ENCODE assay signal across 9 mouse cellular contexts in genomic region chr11:88117356-88118090, GRCm38 (mm10). TPM values are rescaled to one million over a fixed set of nuclear protein-coding genes. Genes with fewer than 3 reads are reported as not detected.
DNase-seq lines count a peak whose midpoint lies in the region; ATAC-seq and TF ChIP-seq lines count a peak whose summit lies in the region.
"Had no signal": no experiment of that assay in that cellular context is flagged by ENCODE, and none has a peak within 500 bp of the region (broad histone marks: within the 10 kb centered on the region; RNA-seq: fewer than 3 reads in every experiment).

No protein-coding gene starts in this region.

- no peak overlapping the region for H3ac ChIP-seq in myocyte (ENCODE audit: control insufficient read depth, insufficient read length)

- intact Hi-C loops in heart, postnatal 10 days (cut with DNase I): loop anchor here (1.0 kb wide), 1 partner anchor 44 kb away; no protein-coding TSS in a partner anchor

- no peak overlapping the region for H3K9ac ChIP-seq in embryonic facial prominence, embryonic 11.5 days (replicated peaks; ENCODE audit: low read length)
- H3K9ac ChIP-seq: liver, embryonic 14.5 days had no signal

- no peaks in the 10 kb centered on the region for H3K27me3 ChIP-seq in embryonic facial prominence, embryonic 11.5 days (ENCODE audit: control insufficient read depth, insufficient read depth, low read length)
- no peaks in the 10 kb centered on the region for H3K27me3 ChIP-seq in myocyte (ENCODE audit: control insufficient read depth, insufficient read depth, insufficient read length)

- peaks cover 29% of the 10 kb centered on the region for H3K79me2 ChIP-seq in myocyte (ENCODE audit: control insufficient read depth, insufficient read depth)

- DNase-seq in 3134 (ENCODE audit: extremely low read depth, insufficient read length, low spot score): peak; percentile 39
- DNase-seq in embryonic facial prominence, embryonic 11.5 days (ENCODE audit: low spot score): no peak
- DNase-seq in heart, postnatal 10 days: peak; percentile 71 to 73
- DNase-seq in kidney, postnatal 25 days: peak; percentile 45 to 72
- no peak for DNase-seq in cerebellum, postnatal 4 days (ENCODE audit: low spot score in 2 of 2)
- DNase-seq in thymus, adult 18-20 months: no peak
- DNase-seq in left cerebral cortex, adult 9 months (ENCODE audit: low spot score in 2 of 2): no peak

- H3K4me2 ChIP-seq in embryonic facial prominence, embryonic 11.5 days (ENCODE audit: low read depth, low read length): no peak overlapping the region
- peak overlapping the region; percentile 98 for H3K4me2 ChIP-seq in myocyte (ENCODE audit: low read depth)

- WGBS in embryonic facial prominence, embryonic 11.5 days: 54% methylated on average over 10 of the region's 10 CpGs

- peak overlapping the region; percentile 81 for H3K27ac ChIP-seq in embryonic facial prominence, embryonic 11.5 days (replicated peaks; ENCODE audit: low read depth, low read length)
- H3K27ac ChIP-seq: liver, embryonic 14.5 days had no signal

- no peak for TF ChIP-seq POLR2A in myocyte (IDR thresholded peaks at IDR 0.05; ENCODE audit: insufficient read length, low read depth)

- no peak for ATAC-seq in embryonic facial prominence, embryonic 11.5 days (replicated peaks; ENCODE audit: insufficient number of reproducible peaks, low FRiP score, low TSS enrichment, low read depth)

- no peak overlapping the region for H3K4me3 ChIP-seq in embryonic facial prominence, embryonic 11.5 days (ENCODE audit: low read depth, low read length)
- H3K4me3 ChIP-seq in myocyte: peak overlapping the region; percentile 11

- no peaks in the 10 kb centered on the region for H3K9me3 ChIP-seq in embryonic facial prominence, embryonic 11.5 days (replicated peaks; ENCODE audit: control insufficient read depth, low read length)

- H3K36me3 ChIP-seq in embryonic facial prominence, embryonic 11.5 days (replicated peaks; ENCODE audit: control insufficient read depth, insufficient read depth, low read depth, low read length): no peaks in the 10 kb centered on the region
- H3K36me3 ChIP-seq in myocyte (ENCODE audit: control insufficient read depth, insufficient read depth): no peaks in the 10 kb centered on the region

- peaks cover 12% of the 10 kb centered on the region for H3K4me1 ChIP-seq in embryonic facial prominence, embryonic 11.5 days (ENCODE audit: control insufficient read depth, insufficient read depth, low read length)

TF ChIP-seq in myocyte, 11 proteins besides CTCF, POLR2A, EP300 and RAD21:
- TF ChIP-seq USF1 (IDR thresholded peaks at IDR 0.05; ENCODE audit: low read depth) (no peak), TCF3 (IDR thresholded peaks at IDR 0.05; ENCODE audit: insufficient read length, low read depth) (peak; percentile 22), REST (IDR thresholded peaks at IDR 0.05; ENCODE audit: insufficient read depth, insufficient read length) (no peak), SRF (IDR thresholded peaks at IDR 0.05; ENCODE audit: control insufficient read depth, insufficient read length, low read depth) (peak; percentile 35), MYOD1 (IDR thresholded peaks at IDR 0.05; ENCODE audit: control insufficient read depth in 1 of 3, insufficient read length in 2 of 3, low read depth in 2 of 3) (peak; percentile 41 to 95 (median 79)), E2F4 (IDR thresholded peaks at IDR 0.05; ENCODE audit: insufficient read depth) (no peak), TCF12 (IDR thresholded peaks at IDR 0.05; ENCODE audit: insufficient read depth, poor library complexity, severe bottlenecking) (peak; percentile 89), MYOG (IDR thresholded peaks at IDR 0.05; ENCODE audit: control insufficient read depth in 1 of 3, insufficient read depth in 1 of 3, insufficient read length in 2 of 3, low read depth in 2 of 3) (peak in 2 of 3 experiments; percentile 74 to 98), POLR2AphosphoS2 (IDR thresholded peaks at IDR 0.05; ENCODE audit: insufficient read length, low read depth) (no peak), MAX (IDR thresholded peaks at IDR 0.05; ENCODE audit: low read depth) (no peak), CEBPB (IDR thresholded peaks at IDR 0.05; ENCODE audit: insufficient read depth, poor library complexity, severe bottlenecking) (no peak)

RNA-seq across cellular contexts. Expression of gene Cuedc1, which starts 19.7 kb away (rescaled TPM):
- polyA plus RNA-seq in embryonic facial prominence, embryonic 11.5 days (2014; fragmentation: Nextera tagmentation; extraction: Ambion mirVana): 11.2 and 13.1 TPM in 2 replicates
- 10 to 100 TPM; 45.6 to 48.4 TPM for total RNA-seq in heart, postnatal 10 days (2021)
- polyA plus RNA-seq in myocyte (2012; fragmentation: generic; extraction: Trizol): 40.8 TPM

RNA-seq across cellular contexts. Expression of gene Vezf1, which starts 49.4 kb away (rescaled TPM):
- polyA plus RNA-seq in embryonic facial prominence, embryonic 11.5 days (2014; fragmentation: Nextera tagmentation; extraction: Ambion mirVana): 63.1 and 69.3 TPM in 2 replicates
- 10 to 100 TPM; 44.9 to 45.7 TPM for total RNA-seq in heart, postnatal 10 days (2021)
- 17.7 TPM for polyA plus RNA-seq in myocyte (2012; fragmentation: generic; extraction: Trizol)

Comparison
In these comparisons a context has a peak if more than half of its experiments do, and no peak if none do; other contexts are left out.
1. DNase-seq: peak in 3134 (single experiment), heart, postnatal 10 days (2 of 2) and kidney, postnatal 25 days (2 of 2); none in embryonic facial prominence, embryonic 11.5 days (single experiment), cerebellum, postnatal 4 days (0 of 2), thymus, adult 18-20 months (0 of 2) and left cerebral cortex, adult 9 months (0 of 2).